Mouse (Mus musculus) embryonic facial prominence, embryonic 11.5 days (tissue): Measurements from ENCODE around the gene Med27. TPM values are rescaled to one million over a fixed set of nuclear protein-coding genes. Genes with fewer than 3 reads are reported as not detected.
"Not testable (repeated sequence)": the region's sequence is repeated elsewhere in the genome, so short reads cannot be mapped to it uniquely, and the experiment has no call there.

Experiments used
- ATAC-seq: fragments of 200-750 bp; cut with Nextera tagmentation; replicated peaks from 2 replicates; pipeline ENCODE4 v1.8.0; 2017; ENCODE audit warnings: low read depth; ENCODE audit not compliant: insufficient number of reproducible peaks, low FRiP score, low TSS enrichment
- DNase-seq: peaks from one replicate; pipeline ENCODE4 v3.0.0-alpha.2; 2015; ENCODE audit warnings: low spot score
- H3K27ac ChIP-seq: fragments of 300-500 bp; sonication (generic); replicated peaks from 2 replicates; pipeline ENCODE4 v1.5.1; 2014; ENCODE audit warnings: mild to moderate bottlenecking, low read depth, low read length, control low read depth
- H3K27me3 ChIP-seq: fragments of 300-500 bp; sonication (generic); 2 replicates; pipeline ENCODE4 v1.6.1; 2014; ENCODE audit warnings: mild to moderate bottlenecking, low read length, moderate library complexity, mixed read lengths; ENCODE audit not compliant: control insufficient read depth, insufficient read depth
- H3K36me3 ChIP-seq: fragments of 300-500 bp; sonication (generic); replicated peaks from 2 replicates; pipeline ENCODE4 v1.6.1; 2014; ENCODE audit warnings: low read depth, mild to moderate bottlenecking, low read length, moderate library complexity, mixed read lengths; ENCODE audit not compliant: control insufficient read depth, insufficient read depth
- H3K4me1 ChIP-seq: fragments of 300-500 bp; sonication (generic); 2 replicates; pipeline ENCODE4 v1.6.1; 2014; ENCODE audit warnings: low read length, mixed read lengths; ENCODE audit not compliant: control insufficient read depth, insufficient read depth
- H3K4me2 ChIP-seq: fragments of 300-500 bp; sonication (generic); 2 replicates; pipeline ENCODE4 v1.6.1; 2014; ENCODE audit warnings: low read depth, mild to moderate bottlenecking, control low read depth, low read length, moderate library complexity
- H3K4me3 ChIP-seq: fragments of 300-500 bp; sonication (generic); 2 replicates; pipeline ENCODE4 v1.5.1; 2014; ENCODE audit warnings: low read depth, low read length, control low read depth
- H3K9ac ChIP-seq: fragments of 300-500 bp; sonication (generic); replicated peaks from 2 replicates; pipeline ENCODE4 v1.6.1; 2014; ENCODE audit warnings: mild to moderate bottlenecking, control low read depth, low read length
- H3K9me3 ChIP-seq: fragments of 300-500 bp; sonication (generic); replicated peaks from 2 replicates; pipeline ENCODE4 v1.6.1; 2016; ENCODE audit warnings: mild to moderate bottlenecking, low read length, inconsistent platforms, mixed read lengths; ENCODE audit not compliant: control insufficient read depth
- WGBS: fragments of 180-500 bp; shearing (Covaris S2); extraction: QIAGEN DNeasy Blood & Tissue Kit; methylation state at CpG from one replicate; pipeline ENCODE4 v1.1.7; 2014; 5-methylcytosine and 5-hydroxymethylcytosine counted together
- polyA plus RNA-seq: library from polyadenylated mRNA; unstranded; fragments of >200 nt; fragmentation: Nextera tagmentation; extraction: Ambion mirVana; gene quantifications from 2 replicates; pipeline ENCODE4 v1.2.1, GENCODE M21; 2014

Med27 gene
- polyA plus RNA-seq, 1 experiment from 2014 or later = 54.5 TPM

- 89% methylated on average over 6 of the region's 6 CpGs for WGBS
- Histone ChIP-seq H3K4me1 (peaks cover 2% of the 10 kb centered on the region), H3K9ac (no peak overlapping the region), H3K36me3 (no peaks in the 10 kb centered on the region), H3K27me3 (no peaks in the 10 kb centered on the region), H3K4me2 (no peak overlapping the region), H3K4me3 (no peak overlapping the region), H3K27ac (no peak overlapping the region), H3K9me3 (no peaks in the 10 kb centered on the region)
- DNase-seq = no peak
- no peak for ATAC-seq
Observed at GRCm38 (mm10) chr2:29520206-29520605, 173.6 kb downstream of the Med27 start.

GRCm38 (mm10) chr2:29521486-29521885 is 174.9 kb downstream of the Med27 start:
- H3K27ac ChIP-seq = no peak overlapping the region
- ATAC-seq = no peak
- WGBS = 80% methylated on average over 7 of the region's 7 CpGs
- H3K27me3 ChIP-seq = no peaks in the 10 kb centered on the region
- H3K4me1 ChIP-seq = peaks cover 7% of the 10 kb centered on the region
- H3K9ac ChIP-seq = no peak overlapping the region
- H3K4me2 ChIP-seq = no peak overlapping the region
- H3K9me3 ChIP-seq = no peaks in the 10 kb centered on the region
- no peak overlapping the region for H3K4me3 ChIP-seq
- no peak for DNase-seq
- H3K36me3 ChIP-seq = no peaks in the 10 kb centered on the region

GRCm38 (mm10) chr2:29523918-29524811 is 177.5 kb downstream of the Med27 start:
- no peak for ATAC-seq
- no peak overlapping the region for H3K4me2 ChIP-seq

GRCm38 (mm10) chr2:29525273-29525805 is 178.7 kb downstream of the Med27 start:
- WGBS = 36% methylated on average over 4 of the region's 4 CpGs
- Histone ChIP-seq H3K4me2 (no peak overlapping the region), H3K36me3 (no peaks in the 10 kb centered on the region), H3K27me3 (no peaks in the 10 kb centered on the region), H3K4me3 (no peak overlapping the region), H3K27ac (no peak overlapping the region), H3K4me1 (peaks cover 7% of the 10 kb centered on the region), H3K9ac (no peak overlapping the region), H3K9me3 (no peaks in the 10 kb centered on the region)
- ATAC-seq (no peak), DNase-seq (no peak)

More at GRCm38 (mm10) chr2:29523918-29524811, 177.5 kb downstream of the Med27 start:
- Histone ChIP-seq H3K4me3 (no peak overlapping the region), H3K9ac (no peak overlapping the region), H3K36me3 (no peaks in the 10 kb centered on the region), H3K9me3 (no peaks in the 10 kb centered on the region), H3K4me1 (peaks cover 7% of the 10 kb centered on the region), H3K27me3 (no peaks in the 10 kb centered on the region), H3K27ac (no peak overlapping the region)
- WGBS = 73% methylated on average over 12 of the region's 12 CpGs
- no peak for DNase-seq

GRCm38 (mm10) chr2:29526266-29526665 is 179.6 kb downstream of the Med27 start:
- H3K9me3 ChIP-seq = no peaks in the 10 kb centered on the region
- H3K27ac ChIP-seq = no peak overlapping the region
- H3K36me3 ChIP-seq = no peaks in the 10 kb centered on the region
- no peak overlapping the region for H3K9ac ChIP-seq
- no peaks in the 10 kb centered on the region for H3K27me3 ChIP-seq
- no peak overlapping the region for H3K4me3 ChIP-seq
- H3K4me1 ChIP-seq = peaks cover 7% of the 10 kb centered on the region
- ATAC-seq (no peak), DNase-seq (peak; percentile 6)
- WGBS = 59% methylated on average over 14 of the region's 14 CpGs
- H3K4me2 ChIP-seq = no peak overlapping the region

- not testable (repeated sequence) for DNase-seq
Observed at GRCm38 (mm10) chr2:29527480-29527879, 180.9 kb downstream of the Med27 start.

GRCm38 (mm10) chr2:29528811-29529210 is 182.2 kb downstream of the Med27 start:
- Histone ChIP-seq H3K4me3 (no peak overlapping the region), H3K9ac (no peak overlapping the region), H3K9me3 (no peaks in the 10 kb centered on the region), H3K4me2 (no peak overlapping the region), H3K36me3 (no peaks in the 10 kb centered on the region), H3K4me1 (peaks cover 7% of the 10 kb centered on the region), H3K27ac (no peak overlapping the region), H3K27me3 (no peaks in the 10 kb centered on the region)
- 88% methylated on average over 5 of the region's 5 CpGs for WGBS
- no peak for DNase-seq
- ATAC-seq = no peak

More at GRCm38 (mm10) chr2:29527480-29527879, 180.9 kb downstream of the Med27 start:
- H3K9ac ChIP-seq, ATAC-seq, H3K4me2 ChIP-seq, H3K27me3 ChIP-seq, H3K4me3 ChIP-seq, H3K27ac ChIP-seq, H3K9me3 ChIP-seq, H3K4me1 ChIP-seq, H3K36me3 ChIP-seq: not testable (repeated sequence)
- 84% methylated on average over 7 of the region's 9 CpGs for WGBS

- H3K9ac ChIP-seq, H3K4me1 ChIP-seq, H3K4me3 ChIP-seq, H3K9me3 ChIP-seq, H3K36me3 ChIP-seq, H3K27ac ChIP-seq, H3K4me2 ChIP-seq, DNase-seq, H3K27me3 ChIP-seq, ATAC-seq: not testable (repeated sequence)
- 100% methylated on average over 2 of the region's 2 CpGs for WGBS
Observed at GRCm38 (mm10) chr2:29529788-29530187, 183.2 kb downstream of the Med27 start.
